Mouse (Mus musculus): ENCODE data around the gene Ccdc149. TPM values are rescaled to one million over a fixed set of nuclear protein-coding genes. Genes with fewer than 3 reads are reported as not detected.

Ccdc149 gene
- polyA plus RNA-seq, 2 experiments, result 1.6 to 2.0 TPM

- DNase-seq (ENCODE audit: low spot score) (no peak), ATAC-seq (ENCODE audit: low FRiP score, low read depth) (no peak)
- Histone ChIP-seq H3K9me3 (ENCODE audit: control insufficient read depth, low read length) (no peaks in the 10 kb centered on the region), H3K36me3 (ENCODE audit: control insufficient read depth, insufficient read depth, low read length) (no peaks in the 10 kb centered on the region), H3K4me3 (replicated peaks; ENCODE audit: low read length) (no peak overlapping the region), H3K27me3 (ENCODE audit: control insufficient read depth, insufficient read depth, low read length) (no peaks in the 10 kb centered on the region), H3K9ac (ENCODE audit: low read depth, low read length, severe bottlenecking) (no peak overlapping the region), H3K4me2 (replicated peaks; ENCODE audit: low read depth, low read length, severe bottlenecking) (no peak overlapping the region), H3K27ac (replicated peaks; ENCODE audit: low read depth, low read length) (no peak overlapping the region), H3K4me1 (ENCODE audit: control insufficient read depth, insufficient read depth, low read length) (no peaks in the 10 kb centered on the region)
- 89% methylated on average over 6 of the region's 6 CpGs for WGBS
- TF ChIP-seq POLR2A (IDR thresholded peaks at IDR 0.05; ENCODE audit: borderline replicate concordance, extremely low read depth, insufficient read depth, insufficient read length), result no peak
These were observed 38.1 kb upstream of the Ccdc149 start for GRCm38 (mm10) chr5:52509416-52509815.

- Histone ChIP-seq H3K4me3 (replicated peaks; ENCODE audit: low read length) (no peak overlapping the region), H3K4me2 (replicated peaks; ENCODE audit: low read depth, low read length, severe bottlenecking) (no peak overlapping the region), H3K27me3 (ENCODE audit: control insufficient read depth, insufficient read depth, low read length) (no peaks in the 10 kb centered on the region), H3K4me1 (ENCODE audit: control insufficient read depth, insufficient read depth, low read length) (no peaks in the 10 kb centered on the region), H3K36me3 (ENCODE audit: control insufficient read depth, insufficient read depth, low read length) (no peaks in the 10 kb centered on the region), H3K9me3 (ENCODE audit: control insufficient read depth, low read length) (no peaks in the 10 kb centered on the region), H3K27ac (replicated peaks; ENCODE audit: low read depth, low read length) (no peak overlapping the region), H3K9ac (ENCODE audit: low read depth, low read length, severe bottlenecking) (no peak overlapping the region)
- ATAC-seq (ENCODE audit: low FRiP score, low read depth), result no peak
- WGBS, result 79% methylated on average over 13 of the region's 13 CpGs
- no peak for TF ChIP-seq POLR2A (IDR thresholded peaks at IDR 0.05; ENCODE audit: borderline replicate concordance, extremely low read depth, insufficient read depth, insufficient read length)
- DNase-seq (ENCODE audit: low spot score), result no peak
These were observed 33.3 kb upstream of the Ccdc149 start for GRCm38 (mm10) chr5:52504666-52505065.

- 82% methylated on average over 11 of the region's 11 CpGs for WGBS
- Histone ChIP-seq H3K27me3 (ENCODE audit: control insufficient read depth, insufficient read depth, low read length) (no peaks in the 10 kb centered on the region), H3K4me3 (replicated peaks; ENCODE audit: low read length) (no peak overlapping the region), H3K9ac (ENCODE audit: low read depth, low read length, severe bottlenecking) (no peak overlapping the region), H3K27ac (replicated peaks; ENCODE audit: low read depth, low read length) (no peak overlapping the region), H3K4me1 (ENCODE audit: control insufficient read depth, insufficient read depth, low read length) (no peaks in the 10 kb centered on the region), H3K9me3 (ENCODE audit: control insufficient read depth, low read length) (no peaks in the 10 kb centered on the region), H3K4me2 (replicated peaks; ENCODE audit: low read depth, low read length, severe bottlenecking) (no peak overlapping the region), H3K36me3 (ENCODE audit: control insufficient read depth, insufficient read depth, low read length) (no peaks in the 10 kb centered on the region)
- no peak for TF ChIP-seq POLR2A (IDR thresholded peaks at IDR 0.05; ENCODE audit: borderline replicate concordance, extremely low read depth, insufficient read depth, insufficient read length)
- ATAC-seq (ENCODE audit: low FRiP score, low read depth) (no peak), DNase-seq (ENCODE audit: low spot score) (no peak)
These were observed 32.8 kb upstream of the Ccdc149 start for GRCm38 (mm10) chr5:52504148-52504547.

- no peak for TF ChIP-seq POLR2A (IDR thresholded peaks at IDR 0.05; ENCODE audit: borderline replicate concordance, extremely low read depth, insufficient read depth, insufficient read length)
- H3K4me1 ChIP-seq (ENCODE audit: control insufficient read depth, insufficient read depth, low read length), result no peaks in the 10 kb centered on the region
- H3K27ac ChIP-seq (replicated peaks; ENCODE audit: low read depth, low read length), result no peak overlapping the region
- no peak overlapping the region for H3K9ac ChIP-seq (ENCODE audit: low read depth, low read length, severe bottlenecking)
- no peaks in the 10 kb centered on the region for H3K9me3 ChIP-seq (ENCODE audit: control insufficient read depth, low read length)
- ATAC-seq (ENCODE audit: low FRiP score, low read depth), result no peak
- no peaks in the 10 kb centered on the region for H3K27me3 ChIP-seq (ENCODE audit: control insufficient read depth, insufficient read depth, low read length)
- H3K4me2 ChIP-seq (replicated peaks; ENCODE audit: low read depth, low read length, severe bottlenecking), result no peak overlapping the region
- WGBS, result 46% methylated on average over 13 of the region's 14 CpGs
- no peak overlapping the region for H3K4me3 ChIP-seq (replicated peaks; ENCODE audit: low read length)
- no peaks in the 10 kb centered on the region for H3K36me3 ChIP-seq (ENCODE audit: control insufficient read depth, insufficient read depth, low read length)
- DNase-seq (ENCODE audit: low spot score), result no peak
These were observed 24.4 kb upstream of the Ccdc149 start for GRCm38 (mm10) chr5:52495671-52496070.

GRCm38 (mm10) chr5:52491496-52491895 is 20.2 kb upstream of the Ccdc149 start:
- H3K27me3 ChIP-seq (ENCODE audit: control insufficient read depth, insufficient read depth, low read length), result no peaks in the 10 kb centered on the region
- H3K4me2 ChIP-seq (replicated peaks; ENCODE audit: low read depth, low read length, severe bottlenecking), result no peak overlapping the region
- no peak for DNase-seq (ENCODE audit: low spot score)
- H3K27ac ChIP-seq (replicated peaks; ENCODE audit: low read depth, low read length), result no peak overlapping the region
- WGBS, result 79% methylated on average over 6 of the region's 6 CpGs
- H3K36me3 ChIP-seq (ENCODE audit: control insufficient read depth, insufficient read depth, low read length), result no peaks in the 10 kb centered on the region
- ATAC-seq (ENCODE audit: low FRiP score, low read depth), result no peak
- no peaks in the 10 kb centered on the region for H3K4me1 ChIP-seq (ENCODE audit: control insufficient read depth, insufficient read depth, low read length)
- TF ChIP-seq POLR2A (IDR thresholded peaks at IDR 0.05; ENCODE audit: borderline replicate concordance, extremely low read depth, insufficient read depth, insufficient read length), result no peak
- H3K9ac ChIP-seq (ENCODE audit: low read depth, low read length, severe bottlenecking), result no peak overlapping the region
- no peak overlapping the region for H3K4me3 ChIP-seq (replicated peaks; ENCODE audit: low read length)
- no peaks in the 10 kb centered on the region for H3K9me3 ChIP-seq (ENCODE audit: control insufficient read depth, low read length)
